Mouse (Mus musculus): ENCODE measurements around the gene Gse1.
A peak's percentile ranks its signal among the peaks of the same experiment; 100 is the strongest.

Gene Gse1

GRCm38 (mm10) chr8:120445249-120445648 lies 217.0 kb downstream of the Gse1 start:
- no peak for DNase-seq (ENCODE audit: low read depth, low spot score)

- DNase-seq (ENCODE audit: low read depth, low spot score) = no peak
Observed at GRCm38 (mm10) chr8:120448131-120448530, 219.9 kb downstream of the Gse1 start.

GRCm38 (mm10) chr8:120449139-120449538 lies 220.9 kb downstream of the Gse1 start:
- no peak for DNase-seq (ENCODE audit: low read depth, low spot score)

GRCm38 (mm10) chr8:120449608-120450031 lies 221.4 kb downstream of the Gse1 start:
- peak; percentile 70 for DNase-seq (ENCODE audit: low read depth, low spot score)

- DNase-seq (ENCODE audit: low read depth, low spot score) = no peak
Observed at GRCm38 (mm10) chr8:120452111-120452510, 223.9 kb downstream of the Gse1 start.

GRCm38 (mm10) chr8:120454404-120454803 lies 226.1 kb downstream of the Gse1 start:
- no peak for DNase-seq (ENCODE audit: low read depth, low spot score)

GRCm38 (mm10) chr8:120460375-120460774 lies 232.1 kb downstream of the Gse1 start:
- no peak for DNase-seq (ENCODE audit: low read depth, low spot score)

GRCm38 (mm10) chr8:120462119-120462551 lies 233.9 kb downstream of the Gse1 start:
- no peak for DNase-seq (ENCODE audit: low read depth, low spot score)

GRCm38 (mm10) chr8:120462611-120463010 lies 234.4 kb downstream of the Gse1 start:
- DNase-seq (ENCODE audit: low read depth, low spot score) = no peak

GRCm38 (mm10) chr8:120463918-120464584 lies 235.8 kb downstream of the Gse1 start:
- DNase-seq (ENCODE audit: low read depth, low spot score) = no peak

- DNase-seq (ENCODE audit: low read depth, low spot score) = no peak
Observed at GRCm38 (mm10) chr8:120464585-120464937, 236.3 kb downstream of the Gse1 start.

- no peak for DNase-seq (ENCODE audit: low read depth, low spot score)
Observed at GRCm38 (mm10) chr8:120465710-120466109, 237.5 kb downstream of the Gse1 start.

GRCm38 (mm10) chr8:120466266-120466665 lies 238.0 kb downstream of the Gse1 start:
- no peak for DNase-seq (ENCODE audit: low read depth, low spot score)

- DNase-seq (ENCODE audit: low read depth, low spot score) = no peak
Observed at GRCm38 (mm10) chr8:120467598-120467997, 239.3 kb downstream of the Gse1 start.

GRCm38 (mm10) chr8:120470170-120470569 lies 241.9 kb downstream of the Gse1 start:
- DNase-seq (ENCODE audit: low read depth, low spot score) = no peak

- DNase-seq (ENCODE audit: low read depth, low spot score) = no peak
Observed at GRCm38 (mm10) chr8:120471166-120471565, 242.9 kb downstream of the Gse1 start.

GRCm38 (mm10) chr8:120471752-120472151 lies 243.5 kb downstream of the Gse1 start:
- DNase-seq (ENCODE audit: low read depth, low spot score) = no peak

- DNase-seq (ENCODE audit: low read depth, low spot score) = no peak
Observed at GRCm38 (mm10) chr8:120472230-120472629, 244.0 kb downstream of the Gse1 start.

GRCm38 (mm10) chr8:120473729-120474364 lies 245.6 kb downstream of the Gse1 start:
- no peak for DNase-seq (ENCODE audit: low read depth, low spot score)

GRCm38 (mm10) chr8:120474496-120475235 lies 246.4 kb downstream of the Gse1 start:
- no peak for DNase-seq (ENCODE audit: low read depth, low spot score)

GRCm38 (mm10) chr8:120475462-120476201 lies 247.4 kb downstream of the Gse1 start:
- no peak for DNase-seq (ENCODE audit: low read depth, low spot score)

Data from telencephalon, adult 2 months (tissue).